Mouse (Mus musculus): ENCODE results near the gene Cdk5. TPM values are rescaled to one million over a fixed set of nuclear protein-coding genes. Genes with fewer than 3 reads are reported as not detected.

Cdk5 gene
- 100 to 1,000 TPM in 1 of 2 experiments, 10 to 100 TPM in 1; 79.1 to 104 TPM for polyA plus RNA-seq (2017; shearing (Covaris generic))

GRCm38 (mm10) chr5:24423129-24424003 is at the start of gene Cdk5, which contains the start of gene Slc4a2:
Gene Cdk5 (minus strand): TSS chr5:24423530.
Gene Slc4a2 (plus strand): TSS chr5:24423837.

GRCm38 (mm10) chr5:24452030-24452690 is 28.8 kb upstream of the Cdk5 start, which contains the start of gene Agap3:
Gene Agap3 (plus strand): TSS chr5:24452177.

DNA sequence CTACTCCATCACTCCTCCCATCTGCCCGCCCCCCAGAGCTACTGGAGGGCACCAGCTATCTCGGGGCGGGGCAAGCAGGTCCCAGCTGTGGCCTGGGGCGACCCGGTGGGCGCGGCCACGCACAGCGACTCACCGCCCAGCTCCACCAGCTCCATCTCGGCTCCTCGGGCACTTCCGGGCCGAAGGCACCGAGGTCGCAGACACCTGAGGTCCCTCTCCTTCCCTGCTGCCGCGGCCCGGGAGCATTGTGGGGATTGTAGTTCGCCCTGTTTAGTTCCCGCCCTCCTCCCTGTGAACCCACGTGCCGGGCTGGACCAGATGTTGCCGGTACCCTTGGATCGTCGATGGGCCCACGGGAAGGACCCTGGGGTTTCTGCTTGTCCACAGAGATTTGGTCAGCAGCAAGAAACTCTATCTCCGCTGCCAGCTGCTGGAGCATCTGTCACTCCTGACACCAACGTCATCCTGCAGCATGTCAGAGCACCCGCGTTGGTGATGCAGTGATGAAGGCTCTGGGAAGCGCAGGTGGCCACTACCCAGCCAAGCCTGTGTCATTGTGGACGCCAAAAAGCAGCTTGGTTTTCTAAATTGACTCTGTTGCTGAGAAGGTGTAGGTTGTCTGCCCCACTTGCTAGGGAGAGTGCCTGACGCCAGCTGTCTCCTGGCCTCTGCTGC is 24.4 kb upstream of the Cdk5 start, which contains the start of gene Tmub1:
TSS of gene Tmub1 (minus strand) at position 231 of the 675 bp plus-strand sequence.

GRCm38 (mm10) chr5:24444746-24445427 is 21.6 kb upstream of the Cdk5 start, which contains the start of gene Fastk:
Gene Fastk (minus strand): TSS chr5:24445287.

GRCm38 (mm10) chr5:24413042-24413693 is 10.2 kb downstream of the Cdk5 start, which contains the start of gene Asic3:
Gene Asic3 (plus strand): TSS chr5:24413392.

DNA sequence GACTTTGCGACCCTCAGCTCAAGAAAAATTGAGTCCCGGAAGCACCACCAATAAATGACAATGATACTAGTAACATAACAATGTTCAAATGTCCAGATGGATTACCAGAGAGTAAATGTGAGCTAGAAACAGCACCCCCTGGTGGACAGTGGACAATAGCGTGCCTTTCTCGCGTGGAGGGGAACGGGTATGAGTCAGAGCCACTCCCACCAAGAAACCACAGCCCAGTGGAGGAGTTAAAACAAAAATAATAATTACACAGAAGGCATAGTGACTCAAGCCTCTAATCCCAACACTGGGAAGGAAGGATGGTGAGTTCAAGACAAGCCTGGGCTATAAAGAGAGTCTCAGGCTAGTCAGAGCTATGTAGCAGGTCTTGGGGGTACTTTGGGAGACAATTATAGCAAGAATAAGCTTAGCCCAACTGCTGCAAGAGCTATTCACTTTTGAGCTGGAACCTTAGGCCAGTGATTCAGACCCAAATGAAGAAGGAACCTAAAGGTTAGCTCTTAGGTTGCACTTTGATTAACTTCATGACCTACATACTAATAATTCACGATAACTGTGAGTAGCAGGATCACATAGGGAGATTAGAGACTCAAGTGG is 29.8 kb downstream of the Cdk5 start, which contains the start of gene Abcb8:
TSS of gene Abcb8 (plus strand) at position 272 of the 606 bp plus-strand sequence.

GRCm38 (mm10) chr5:24391864-24392263 is 31.5 kb downstream of the Cdk5 start, which contains the start of gene Atg9b:
Gene Atg9b (minus strand): TSS chr5:24392143.

Other genes with a start within 250 kb of the Cdk5 start
- gene Kcnh2, start 71.9 kb downstream of the Cdk5 start, polyA plus RNA-seq (2017; shearing (Covaris generic)) = 1 to 10 TPM; 3.7 TPM
- gene Nos3, start 58.7 kb downstream of the Cdk5 start, polyA plus RNA-seq (2017; shearing (Covaris generic)) = under 1 TPM; 0.06 to 0.98 TPM
- gene Atg9b, start 31.4 kb downstream of the Cdk5 start, polyA plus RNA-seq (2017; shearing (Covaris generic)) = 1 to 10 TPM; 1.8 to 5.8 TPM
- gene Abcb8, start 29.9 kb downstream of the Cdk5 start, polyA plus RNA-seq (2017; shearing (Covaris generic)) = 10 to 100 TPM; 20.2 to 25.3 TPM
- 1 to 10 TPM in 1 of 2 experiments, under 1 TPM in 1; 0.19 to 1.3 TPM for gene Asic3, start 10.1 kb downstream of the Cdk5 start, polyA plus RNA-seq (2017; shearing (Covaris generic))
- gene Slc4a2, start 307 bp upstream of the Cdk5 start, polyA plus RNA-seq (2017; shearing (Covaris generic)) = 10 to 100 TPM; 30.4 to 38.6 TPM
- 100 to 1,000 TPM; 113 to 115 TPM for gene Fastk, start 21.8 kb upstream of the Cdk5 start, polyA plus RNA-seq (2017; shearing (Covaris generic))
- 10 to 100 TPM; 72.2 to 77.0 TPM for gene Tmub1, start 24.3 kb upstream of the Cdk5 start, polyA plus RNA-seq (2017; shearing (Covaris generic))
- gene Agap3, start 28.6 kb upstream of the Cdk5 start, polyA plus RNA-seq (2017; shearing (Covaris generic)) = 10 to 100 TPM; 58.0 to 60.4 TPM
- gene Gbx1, start 103.7 kb upstream of the Cdk5 start, polyA plus RNA-seq (2017; shearing (Covaris generic)) = under 1 TPM in 1 of 2 experiments, not detected in 1; 0.45 TPM
- gene Asb10, start 117.4 kb upstream of the Cdk5 start, polyA plus RNA-seq (2017; shearing (Covaris generic)) = not detected
- gene 4931409K22Rik, start 133.3 kb upstream of the Cdk5 start, polyA plus RNA-seq (2017; shearing (Covaris generic)) = 1 to 10 TPM in 1 of 2 experiments, not detected in 1; 1.5 TPM
- 10 to 100 TPM; 76.5 to 90.5 TPM for gene Abcf2, start 153.9 kb upstream of the Cdk5 start, polyA plus RNA-seq (2017; shearing (Covaris generic))
- 10 to 100 TPM; 26.3 to 27.2 TPM for gene Chpf2, start 163.2 kb upstream of the Cdk5 start, polyA plus RNA-seq (2017; shearing (Covaris generic))
- 1 to 10 TPM; 1.9 to 7.7 TPM for gene Smarcd3, start 200.9 kb upstream of the Cdk5 start, polyA plus RNA-seq (2017; shearing (Covaris generic))